ENCODE assay signal across 8 mouse cellular contexts in genomic region chr1:172619235-172619634, GRCm38 (mm10). TPM values are rescaled to one million over a fixed set of nuclear protein-coding genes. Genes with fewer than 3 reads are reported as not detected.
DNase-seq lines count a peak whose midpoint lies in the region; ATAC-seq lines count a peak whose summit lies in the region.

No protein-coding gene starts in this region.

- H3K27ac ChIP-seq in heart, embryonic 10.5 days, result no peak overlapping the region

- H3K9me3 ChIP-seq in heart, embryonic 10.5 days, result no peaks in the 10 kb centered on the region

- DNase-seq in heart, adult 18-20 months, result peak; percentile 65 to 88
- no peak for DNase-seq in heart, embryonic 10.5 days (ENCODE audit: low spot score)
- DNase-seq in R1 (ENCODE audit: low read depth, low spot score), result peak; percentile 49
- peak; percentile 86 to 89 for DNase-seq in cerebellum, postnatal 10 days
- DNase-seq in gastrocnemius, postnatal 4 days (ENCODE audit: low spot score in 2 of 2), result peak; percentile 32 to 68
- DNase-seq in layer of hippocampus, postnatal 10 days (ENCODE audit: low spot score in 2 of 2), result peak; percentile 63 to 71
- DNase-seq in spleen, postnatal 14 days (ENCODE audit: low spot score in 2 of 2), result peak; percentile 23 to 49

- H3K4me1 ChIP-seq in heart, embryonic 10.5 days, result peaks cover 8% of the 10 kb centered on the region; the same call in 1 of the 2 replicates

- no peaks in the 10 kb centered on the region for H3K27me3 ChIP-seq in heart, embryonic 10.5 days (ENCODE audit: insufficient read depth, poor library complexity, severe bottlenecking)

- H3K4me3 ChIP-seq in heart, embryonic 10.5 days, result no peak overlapping the region

- H3K36me3 ChIP-seq in heart, embryonic 10.5 days, result no peaks in the 10 kb centered on the region

- ATAC-seq in megakaryocyte progenitor cell, adult 5-6 weeks (replicated peaks; ENCODE audit: poor library complexity), result peak; percentile 87

- 11% methylated on average over 7 of the region's 7 CpGs for WGBS in heart, embryonic 10.5 days

RNA-seq across cellular contexts. Expression of gene Dusp23, which starts 13.5 kb away (rescaled TPM):
- 10 to 100 TPM in 1 of 2 experiments, 1 to 10 TPM in 1; 9.8 to 10.4 TPM for total RNA-seq in heart, adult 18-20 months (2021)
- 9.2 and 10.5 TPM in 2 replicates for polyA plus RNA-seq in heart, embryonic 10.5 days (2016; fragmentation: Nextera tagmentation; extraction: Ambion mirVana)
- total RNA-seq in gastrocnemius, postnatal 4 days (2021), result 10 to 100 TPM; 20.3 to 23.0 TPM
- total RNA-seq in layer of hippocampus, postnatal 10 days (2021), result 1 to 10 TPM; 8.3 to 8.9 TPM
- total RNA-seq in megakaryocyte progenitor cell, adult 5-6 weeks (2015), result 18.0 and 21.6 TPM in 2 replicates
- total RNA-seq in megakaryocyte progenitor cell, adult 5-6 weeks (2017), result 2.5 and 3.5 TPM in 2 replicates

RNA-seq across cellular contexts. Expression of gene Fcrl6, which starts 16.9 kb away (rescaled TPM):
- not detected for total RNA-seq in heart, adult 18-20 months (2021)
- polyA plus RNA-seq in heart, embryonic 10.5 days (2016; fragmentation: Nextera tagmentation; extraction: Ambion mirVana), result not detected in 2 replicates
- total RNA-seq in gastrocnemius, postnatal 4 days (2021), result not detected
- under 1 TPM in 1 of 2 experiments, not detected in 1; 0.25 TPM for total RNA-seq in layer of hippocampus, postnatal 10 days (2021)
- total RNA-seq in megakaryocyte progenitor cell, adult 5-6 weeks (2015), result not detected in 2 replicates
- not detected in 2 replicates for total RNA-seq in megakaryocyte progenitor cell, adult 5-6 weeks (2017)

RNA-seq across cellular contexts. Expression of gene Slamf8, which starts 28.9 kb away (rescaled TPM):
- total RNA-seq in heart, adult 18-20 months (2021), result under 1 TPM; 0.37 to 0.39 TPM
- polyA plus RNA-seq in heart, embryonic 10.5 days (2016; fragmentation: Nextera tagmentation; extraction: Ambion mirVana), result not detected in 2 replicates
- under 1 TPM in 1 of 2 experiments, not detected in 1; 0.17 TPM for total RNA-seq in gastrocnemius, postnatal 4 days (2021)
- not detected for total RNA-seq in layer of hippocampus, postnatal 10 days (2021)
- 0.46 TPM in 1 of 2 replicates, not detected in the other for total RNA-seq in megakaryocyte progenitor cell, adult 5-6 weeks (2015)
- total RNA-seq in megakaryocyte progenitor cell, adult 5-6 weeks (2017), result 0.41 TPM in 1 of 2 replicates, not detected in the other
